In genomic region chr1:132844088-132844804, GRCm38 (mm10) we compare ENCODE assay signal across 9 mouse cellular contexts. TPM values are rescaled to one million over a fixed set of nuclear protein-coding genes. Genes with fewer than 3 reads are reported as not detected.
DNase-seq lines count a peak whose midpoint lies in the region; ATAC-seq and TF ChIP-seq lines count a peak whose summit lies in the region.
"Had no signal": no experiment of that assay in that cellular context is flagged by ENCODE, and none has a peak within 500 bp of the region (broad histone marks: within the 10 kb centered on the region; RNA-seq: fewer than 3 reads in every experiment).

No protein-coding gene starts in this region.

- H3K27me3 ChIP-seq in midbrain, postnatal 0 days (ENCODE audit: insufficient read depth, low read length): no peaks in the 10 kb centered on the region
- H3K27me3 ChIP-seq in midbrain, embryonic 10.5 days (ENCODE audit: low read depth, poor library complexity, severe bottlenecking): no peaks in the 10 kb centered on the region
- no peaks in the 10 kb centered on the region for H3K27me3 ChIP-seq in lung, embryonic 16.5 days (ENCODE audit: control insufficient read depth, insufficient read depth, low read depth, low read length)

- peaks cover 4% of the 10 kb centered on the region; the same call in 1 of the 2 replicates for H3K9me3 ChIP-seq in midbrain, postnatal 0 days (ENCODE audit: low read length)
- peaks cover 6% of the 10 kb centered on the region; the same call in 1 of the 2 replicates for H3K9me3 ChIP-seq in midbrain, embryonic 10.5 days (replicated peaks)
- peaks cover 4% of the 10 kb centered on the region; the same call in 1 of the 2 replicates for H3K9me3 ChIP-seq in lung, embryonic 16.5 days (ENCODE audit: control insufficient read depth, low read length)

- no peak overlapping the region for H3K9ac ChIP-seq in midbrain, postnatal 0 days (replicated peaks; ENCODE audit: low read length, poor library complexity, severe bottlenecking)
- H3K9ac ChIP-seq in lung, embryonic 16.5 days (ENCODE audit: low read length): no peak overlapping the region

- 83% methylated on average over 20 of the region's 20 CpGs for WGBS in midbrain, postnatal 0 days
- WGBS in midbrain, embryonic 10.5 days: 96% methylated on average over 20 of the region's 20 CpGs
- WGBS in lung, embryonic 16.5 days: 57% methylated on average over 20 of the region's 20 CpGs

- DNase-seq in cerebellum, adult 11 months: peak; percentile 22
- no peak for DNase-seq in cerebellum, adult 11-12 months
- peak; percentile 63 for DNase-seq in midbrain, postnatal 0 days (ENCODE audit: low spot score)
- no peak for DNase-seq in midbrain, embryonic 10.5 days (ENCODE audit: low spot score)
- peak; percentile 36 to 63 for DNase-seq in heart, adult 9 months (ENCODE audit: low spot score in 2 of 2)
- no peak for DNase-seq in frontal cortex, postnatal 14 days (ENCODE audit: low spot score in 2 of 2)
- no peak for DNase-seq in urinary bladder, postnatal 10 days (ENCODE audit: low spot score)

- H3K4me1 ChIP-seq in midbrain, postnatal 0 days (ENCODE audit: insufficient read depth, low read length): no peaks in the 10 kb centered on the region
- no peaks in the 10 kb centered on the region for H3K4me1 ChIP-seq in midbrain, embryonic 10.5 days
- peaks cover 3% of the 10 kb centered on the region for H3K4me1 ChIP-seq in lung, embryonic 16.5 days (replicated peaks; ENCODE audit: control insufficient read depth, insufficient read depth, low read length)
- H3K4me1 ChIP-seq: megakaryocyte, embryonic 14.5 days had no signal

- H3K4me3 ChIP-seq in midbrain, postnatal 0 days (ENCODE audit: low read depth, low read length): no peak overlapping the region
- no peak overlapping the region for H3K4me3 ChIP-seq in midbrain, embryonic 10.5 days
- H3K4me3 ChIP-seq in lung, embryonic 16.5 days (ENCODE audit: low read length): no peak overlapping the region
- H3K4me3 ChIP-seq: megakaryocyte, embryonic 14.5 days had no signal

- ATAC-seq in midbrain, postnatal 0 days (ENCODE audit: low FRiP score): no peak
- ATAC-seq in lung, embryonic 16.5 days (ENCODE audit: low read depth): peak; percentile 86

- H3K27ac ChIP-seq in midbrain, postnatal 0 days (ENCODE audit: low read depth, low read length): no peak overlapping the region
- H3K27ac ChIP-seq in midbrain, embryonic 10.5 days (replicated peaks): no peak overlapping the region
- H3K27ac ChIP-seq in lung, embryonic 16.5 days (ENCODE audit: low read length): no peak overlapping the region

- no peak for TF ChIP-seq CTCF in midbrain, postnatal 0 days (IDR thresholded peaks at IDR 0.05)

- H3K36me3 ChIP-seq in midbrain, postnatal 0 days (ENCODE audit: insufficient read depth, low read length): no peaks in the 10 kb centered on the region
- no peaks in the 10 kb centered on the region for H3K36me3 ChIP-seq in midbrain, embryonic 10.5 days
- H3K36me3 ChIP-seq in lung, embryonic 16.5 days (ENCODE audit: control insufficient read depth, insufficient read depth, low read length): no peaks in the 10 kb centered on the region

- H3K4me2 ChIP-seq in midbrain, postnatal 0 days (ENCODE audit: low read depth, low read length, poor library complexity, severe bottlenecking): no peak overlapping the region
- H3K4me2 ChIP-seq in lung, embryonic 16.5 days (ENCODE audit: low read depth, low read length): no peak overlapping the region

RNA-seq across cellular contexts. Expression of gene Lrrn2, which starts 35.8 kb away (rescaled TPM):
- 44.6 and 48.9 TPM in 2 replicates for total RNA-seq in midbrain, postnatal 0 days (2014; rRNA removed)
- polyA plus RNA-seq in midbrain, postnatal 0 days (2015; fragmentation: Nextera tagmentation; extraction: Ambion mirVana): 74.4 and 76.6 TPM in 2 replicates
- 7.6 and 10.2 TPM in 2 replicates for polyA plus RNA-seq in midbrain, embryonic 10.5 days (2016; fragmentation: Nextera tagmentation; extraction: Ambion mirVana)
- polyA plus RNA-seq in lung, embryonic 16.5 days (2015; fragmentation: Nextera tagmentation; extraction: Ambion mirVana): 2.7 and 3.3 TPM in 2 replicates

Comparison
In these comparisons a context has a peak if more than half of its experiments do, and no peak if none do; other contexts are left out.
1. DNase-seq: peak in cerebellum, adult 11 months (single experiment), midbrain, postnatal 0 days (single experiment) and heart, adult 9 months (2 of 2); none in cerebellum, adult 11-12 months (single experiment), midbrain, embryonic 10.5 days (single experiment), frontal cortex, postnatal 14 days (0 of 2) and urinary bladder, postnatal 10 days (single experiment).